Mouse (Mus musculus) myocyte (in vitro differentiated cells): ENCODE measurements at regions not wholly inside any gene's neighbourhood (a gene's known extent, or its start where the extent isn't known, plus 50 kb on each side); places are given as distances from the start of the nearest gene placed in this dataset.

ENCODE experiments used
- H3K27me3 ChIP-seq: one replicate; pipeline ENCODE4 v1.6.1; 2011; ENCODE audit not compliant: control insufficient read depth, insufficient read depth, insufficient read length
- H3K36me3 ChIP-seq: one replicate; pipeline ENCODE4 v1.6.1; 2011; ENCODE audit not compliant: control insufficient read depth, insufficient read depth
- H3K4me2 ChIP-seq: one replicate; pipeline ENCODE4 v1.6.1; 2011; ENCODE audit warnings: low read depth, control low read depth
- H3K4me3 ChIP-seq: one replicate; pipeline ENCODE4 v1.5.1; 2011; ENCODE audit warnings: mild to moderate bottlenecking, control low read depth, moderate library complexity
- H3K79me2 ChIP-seq: one replicate; pipeline ENCODE4 v1.6.1; 2011; ENCODE audit not compliant: control insufficient read depth, insufficient read depth
- H3ac ChIP-seq: one replicate; pipeline ENCODE4 v1.6.1; 2011; ENCODE audit not compliant: control insufficient read depth, insufficient read length
- CEBPB ChIP-seq: IDR thresholded peaks from 2 replicates; pipeline ENCODE4 v1.6.1; 2011; ENCODE audit warnings: mild to moderate bottlenecking, moderate library complexity; ENCODE audit not compliant: poor library complexity, insufficient read depth, severe bottlenecking
- E2F4 ChIP-seq: IDR thresholded peaks from one replicate; pipeline ENCODE4 v1.6.1; 2011; ENCODE audit warnings: mild to moderate bottlenecking, control low read depth, moderate library complexity; ENCODE audit not compliant: insufficient read depth
- MAX ChIP-seq: IDR thresholded peaks from one replicate; pipeline ENCODE4 v1.6.1; 2011; ENCODE audit warnings: low read depth, mild to moderate bottlenecking, control low read depth
- MYOD1 ChIP-seq, 3 experiments: IDR thresholded peaks; one replicate each; pipeline ENCODE4 v1.6.1; 2011; ENCODE audit warnings: control low read depth in 2 of 3, low read depth in 2 of 3, mild to moderate bottlenecking in 2 of 3, moderate library complexity in 1 of 3; ENCODE audit not compliant: insufficient read length in 2 of 3, control insufficient read depth in 1 of 3
- MYOG ChIP-seq, 3 experiments: IDR thresholded peaks; one replicate each; pipeline ENCODE4 v1.6.1; 2011; ENCODE audit warnings: control low read depth in 2 of 3, low read depth in 2 of 3, mild to moderate bottlenecking in 2 of 3; ENCODE audit not compliant: insufficient read length in 2 of 3, control insufficient read depth in 1 of 3, insufficient read depth in 1 of 3
- POLR2A ChIP-seq: IDR thresholded peaks from one replicate; pipeline ENCODE4 v1.6.1; 2011; ENCODE audit warnings: low read depth, mild to moderate bottlenecking, control low read depth, moderate library complexity; ENCODE audit not compliant: insufficient read length
- POLR2AphosphoS2 ChIP-seq: IDR thresholded peaks from one replicate; pipeline ENCODE4 v1.6.1; 2011; ENCODE audit warnings: low read depth, control low read depth; ENCODE audit not compliant: insufficient read length
- REST ChIP-seq: IDR thresholded peaks from one replicate; pipeline ENCODE4 v1.6.1; 2011; ENCODE audit warnings: mild to moderate bottlenecking, control low read depth, moderate library complexity; ENCODE audit not compliant: insufficient read depth, insufficient read length
- SRF ChIP-seq: IDR thresholded peaks from one replicate; pipeline ENCODE4 v1.6.1; 2011; ENCODE audit warnings: low read depth; ENCODE audit not compliant: control insufficient read depth, insufficient read length
- TCF12 ChIP-seq: IDR thresholded peaks from one replicate; pipeline ENCODE4 v1.6.1; 2011; ENCODE audit warnings: mild to moderate bottlenecking, control low read depth; ENCODE audit not compliant: poor library complexity, insufficient read depth, severe bottlenecking
- TCF3 ChIP-seq: IDR thresholded peaks from one replicate; pipeline ENCODE4 v1.6.1; 2011; ENCODE audit warnings: low read depth, control low read depth; ENCODE audit not compliant: insufficient read length
- USF1 ChIP-seq: IDR thresholded peaks from one replicate; pipeline ENCODE4 v1.6.1; 2011; ENCODE audit warnings: low read depth, mild to moderate bottlenecking, control low read depth, moderate library complexity

GRCm38 (mm10) chr6:94765724-94766123, 65.8 kb upstream of the Lrig1 start:
- no peaks in the 10 kb centered on the region for H3K36me3 ChIP-seq
- no peak overlapping the region for H3K4me2 ChIP-seq
- no peak overlapping the region for H3ac ChIP-seq
- H3K4me3 ChIP-seq, result no peak overlapping the region
- H3K27me3 ChIP-seq, result peaks cover 17% of the 10 kb centered on the region
- H3K79me2 ChIP-seq, result no peaks in the 10 kb centered on the region
- TF ChIP-seq E2F4 (no peak), MAX (no peak), TCF12 (no peak), POLR2A (no peak), MYOD1 (IDR thresholded peaks at IDR 0.05; ENCODE audit: control insufficient read depth in 1 of 3, insufficient read length in 2 of 3, low read depth in 2 of 3) (no peak), MYOG (IDR thresholded peaks at IDR 0.05; ENCODE audit: control insufficient read depth in 1 of 3, insufficient read depth in 1 of 3, insufficient read length in 2 of 3, low read depth in 2 of 3) (no peak), USF1 (no peak), TCF3 (no peak), SRF (no peak), REST (no peak)

GRCm38 (mm10) chr6:94761341-94761740, 61.4 kb upstream of the Lrig1 start:
- TF ChIP-seq TCF12 (no peak), CEBPB (no peak), USF1 (no peak), REST (no peak), SRF (no peak)
- H3K4me2 ChIP-seq, result peak overlapping the region; percentile 19
- no peaks in the 10 kb centered on the region for H3K79me2 ChIP-seq
- H3K36me3 ChIP-seq, result no peaks in the 10 kb centered on the region
- H3ac ChIP-seq, result no peak overlapping the region
- H3K27me3 ChIP-seq, result peaks cover 17% of the 10 kb centered on the region
- H3K4me3 ChIP-seq, result no peak overlapping the region

GRCm38 (mm10) chr6:94760629-94761111, 60.7 kb upstream of the Lrig1 start:
- peak in 2 of 3 experiments; percentile 66 to 81 for TF ChIP-seq MYOD1 (IDR thresholded peaks at IDR 0.05; ENCODE audit: control insufficient read depth in 1 of 3, insufficient read length in 2 of 3, low read depth in 2 of 3)
- peak; percentile 61 for TF ChIP-seq SRF
- no peak for TF ChIP-seq MAX
- peak; percentile 26 for TF ChIP-seq TCF12
- TF ChIP-seq TCF3, result peak; percentile 60
- TF ChIP-seq E2F4, result no peak
- no peak for TF ChIP-seq POLR2A
- TF ChIP-seq USF1, result no peak
- peak; percentile 64 for TF ChIP-seq CEBPB
- TF ChIP-seq POLR2AphosphoS2, result no peak
- TF ChIP-seq MYOG (IDR thresholded peaks at IDR 0.05; ENCODE audit: control insufficient read depth in 1 of 3, insufficient read depth in 1 of 3, insufficient read length in 2 of 3, low read depth in 2 of 3), result peak; percentile 53 to 92 (median 73)
- TF ChIP-seq REST, result no peak
- Histone ChIP-seq H3ac (no peak overlapping the region), H3K79me2 (no peaks in the 10 kb centered on the region), H3K27me3 (peaks cover 17% of the 10 kb centered on the region), H3K4me2 (peak overlapping the region; percentile 19), H3K4me3 (no peak overlapping the region), H3K36me3 (no peaks in the 10 kb centered on the region)

GRCm38 (mm10) chr6:94759649-94760048, 59.7 kb upstream of the Lrig1 start:
- H3K79me2 ChIP-seq, result no peaks in the 10 kb centered on the region
- H3K27me3 ChIP-seq, result peaks cover 17% of the 10 kb centered on the region
- H3ac ChIP-seq, result no peak overlapping the region
- no peaks in the 10 kb centered on the region for H3K36me3 ChIP-seq
- TF ChIP-seq TCF12, result no peak
- TF ChIP-seq SRF, result no peak
- TF ChIP-seq POLR2A, result no peak
- TF ChIP-seq POLR2AphosphoS2, result no peak
- no peak for TF ChIP-seq MAX
- TF ChIP-seq MYOD1 (IDR thresholded peaks at IDR 0.05; ENCODE audit: control insufficient read depth in 1 of 3, insufficient read length in 2 of 3, low read depth in 2 of 3), result no peak
- TF ChIP-seq E2F4, result no peak
- no peak overlapping the region for H3K4me2 ChIP-seq
- H3K4me3 ChIP-seq, result no peak overlapping the region

- no peak overlapping the region for H3ac ChIP-seq
- no peak overlapping the region for H3K4me3 ChIP-seq
- no peak overlapping the region for H3K4me2 ChIP-seq
- TF ChIP-seq POLR2A (no peak), MAX (no peak), CEBPB (no peak), TCF3 (no peak), USF1 (no peak)
- no peaks in the 10 kb centered on the region for H3K27me3 ChIP-seq
- no peaks in the 10 kb centered on the region for H3K36me3 ChIP-seq
- H3K79me2 ChIP-seq, result no peaks in the 10 kb centered on the region
Measured at GRCm38 (mm10) chr6:94756006-94756405, 56.0 kb upstream of the Lrig1 start.
